Mouse (Mus musculus) layer of hippocampus, adult 18-20 months (tissue): Measurements from ENCODE around the gene Olfr101. TPM values are rescaled to one million over a fixed set of nuclear protein-coding genes. Genes with fewer than 3 reads are reported as not detected.

Experiments
- DNase-seq, 2 experiments: peaks; one replicate each; pipeline ENCODE4 v3.0.0; 2022; ENCODE audit warnings: low spot score in 2 of 2
- long read RNA-seq: library from polyadenylated mRNA; stranded (forward); transcript quantifications from one replicate; pipeline ENCODE4 v2.0.0, GENCODE M21; 2021
- total RNA-seq, 2 experiments: library from RNA; stranded (reverse); gene quantifications; 2 replicates each; pipeline ENCODE4 v1.2.3; 2021

Olfr101 gene
- total RNA-seq: not detected
- long read RNA-seq: 0 reads

DNA sequence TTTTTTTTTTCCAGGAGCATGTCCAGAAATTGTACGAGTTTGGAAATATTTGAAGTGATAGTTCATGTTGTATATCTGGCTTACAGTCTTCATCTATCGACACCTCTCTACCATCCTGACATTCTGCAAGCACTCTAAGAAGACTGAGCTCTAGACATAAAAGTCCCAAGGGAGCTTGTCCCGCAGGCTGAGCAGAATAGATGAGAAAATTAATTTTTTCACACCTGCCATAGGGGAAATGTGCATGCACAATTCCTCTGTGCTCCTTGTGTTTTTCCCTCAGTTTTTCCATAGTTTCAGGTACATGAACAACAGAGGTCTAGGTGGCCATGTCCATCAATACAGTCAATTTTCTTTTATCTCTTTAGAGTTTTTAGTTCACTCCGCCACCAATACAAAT, at the start of gene Olfr101:
TSS of gene Olfr101 (minus strand) at position 101 of the 400 bp plus-strand sequence.
- DNase-seq: no peak

DNA sequence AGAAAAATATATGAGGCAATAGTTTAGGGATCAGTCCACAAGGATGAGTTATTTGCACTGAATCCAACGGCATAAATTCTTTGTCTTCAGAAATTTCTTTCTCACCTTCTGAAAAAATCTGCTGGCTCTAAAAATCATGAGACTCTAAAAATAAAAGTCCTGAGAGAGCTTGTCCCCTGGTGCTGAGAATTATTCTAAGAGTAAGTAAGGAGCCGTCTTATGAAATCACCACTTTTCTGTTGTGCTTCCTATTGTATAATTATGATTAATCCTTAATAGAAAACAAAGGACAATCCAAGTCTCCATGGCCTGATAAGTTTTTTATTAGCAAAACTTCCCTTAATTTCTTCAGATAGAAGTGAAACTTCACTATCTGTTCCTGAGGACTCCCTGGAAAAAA, 35.5 kb upstream of the Olfr101 start, which contains the start of gene Olfr103:
TSS of gene Olfr103 (minus strand) at position 101 of the 400 bp plus-strand sequence.
- DNase-seq: no peak

DNA sequence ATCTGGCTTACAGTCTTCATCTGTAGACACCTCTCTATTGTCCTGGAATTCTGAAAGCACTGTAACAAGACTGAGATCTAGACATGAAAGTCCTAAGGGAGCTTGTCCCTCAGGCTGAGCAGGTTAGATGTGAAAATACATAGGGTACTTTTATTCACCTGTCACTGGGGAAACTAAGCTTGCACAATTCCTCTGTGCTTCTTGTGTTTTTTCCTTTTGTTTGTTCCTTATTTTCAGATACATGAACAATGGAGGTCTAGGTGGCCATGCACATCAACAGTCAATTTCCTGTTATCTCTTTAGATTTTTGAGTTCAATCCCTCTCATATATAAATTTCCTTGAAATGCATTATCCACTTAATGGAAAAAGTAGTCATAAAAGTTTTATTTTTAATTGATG, 12.8 kb upstream of the Olfr101 start, which contains the start of gene Olfr102:
TSS of gene Olfr102 (minus strand) at position 101 of the 400 bp plus-strand sequence.
- no peak for DNase-seq

DNA sequence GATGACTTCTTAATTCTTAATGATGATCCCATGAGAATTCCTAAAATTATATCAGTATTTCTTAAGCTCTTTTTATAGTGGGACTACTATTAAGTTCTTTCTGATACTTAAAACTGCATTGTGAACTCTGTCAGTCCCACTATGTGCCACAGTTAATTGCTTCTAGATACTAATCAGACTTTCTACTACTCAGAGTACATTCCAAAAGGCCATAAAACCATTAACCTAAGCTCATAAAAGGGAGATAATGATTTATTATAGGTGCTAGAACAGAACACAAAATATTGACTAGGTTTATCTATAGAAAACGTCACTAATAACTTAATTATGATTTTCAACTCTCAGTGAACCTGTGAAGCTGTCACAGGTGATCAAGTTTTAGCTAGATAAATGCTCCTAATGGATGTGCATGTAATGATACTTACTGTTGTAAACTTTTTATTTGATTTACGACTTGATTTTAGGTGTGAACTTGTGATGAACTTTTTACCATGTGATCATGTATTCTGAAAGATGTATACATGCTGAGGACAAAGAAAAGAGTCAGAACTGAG, 6.1 kb upstream of the Olfr101 start:
- no peak for DNase-seq

DNA sequence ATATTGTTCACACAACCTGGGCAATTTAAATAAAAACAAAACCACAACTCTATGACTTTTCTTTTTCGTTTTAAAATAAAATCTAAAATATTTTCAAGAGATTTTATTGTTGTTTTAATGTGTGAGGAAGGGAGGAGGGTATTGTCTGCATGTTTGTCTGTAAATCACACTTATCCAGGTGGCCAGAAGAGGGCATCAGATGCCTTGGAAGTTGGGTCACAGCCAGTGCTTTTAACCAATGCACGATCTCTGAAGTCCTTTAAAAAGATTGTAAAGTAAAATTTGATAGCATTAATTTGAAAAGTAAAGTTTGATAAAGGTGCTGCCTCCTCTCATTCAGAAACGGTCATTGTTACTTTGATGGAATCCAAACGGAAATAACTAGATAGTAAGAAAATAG, 4.4 kb upstream of the Olfr101 start:
- DNase-seq: no peak

DNA sequence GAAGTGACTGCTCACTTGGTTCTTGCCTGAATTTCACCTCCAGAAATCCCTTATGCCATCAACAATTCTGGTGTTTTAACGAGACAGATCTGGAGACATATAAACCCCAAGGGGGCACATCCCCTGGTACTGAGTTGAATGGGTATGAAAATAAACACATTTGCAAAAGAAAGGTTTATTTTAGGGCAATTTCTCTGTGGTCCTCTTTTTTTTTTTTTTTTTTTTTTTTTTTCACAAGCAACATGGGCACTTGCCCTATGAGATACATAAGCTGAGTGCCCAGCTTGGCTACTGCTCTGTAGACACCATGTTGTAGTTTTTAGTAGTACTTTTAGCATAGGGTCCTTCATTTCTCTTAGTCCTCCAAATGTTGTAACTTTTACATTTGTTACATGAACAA, 20.8 kb downstream of the Olfr101 start, which contains the start of gene Olfr99:
TSS of gene Olfr99 (minus strand) at position 101 of the 400 bp plus-strand sequence.
- DNase-seq: no peak

DNA sequence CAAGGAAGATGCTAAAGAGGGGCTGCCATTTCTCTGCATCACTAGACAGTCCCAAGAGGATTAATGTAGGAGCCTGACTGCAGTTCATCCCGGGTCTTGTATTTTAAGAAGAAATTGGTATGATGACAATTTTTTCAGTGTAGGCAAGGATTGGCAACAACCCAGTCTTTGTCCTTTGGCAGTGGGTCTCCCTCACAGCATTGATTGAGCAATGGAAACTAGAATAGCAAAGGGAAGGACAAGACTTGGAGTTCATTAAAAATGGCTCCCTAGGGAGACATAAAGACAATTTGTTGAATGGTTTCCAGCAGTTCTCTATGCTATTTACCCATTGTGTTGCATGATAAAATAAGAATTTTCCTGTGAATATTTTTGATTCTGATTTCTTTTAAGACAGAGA, 23.8 kb downstream of the Olfr101 start:
- no peak for DNase-seq

DNA sequence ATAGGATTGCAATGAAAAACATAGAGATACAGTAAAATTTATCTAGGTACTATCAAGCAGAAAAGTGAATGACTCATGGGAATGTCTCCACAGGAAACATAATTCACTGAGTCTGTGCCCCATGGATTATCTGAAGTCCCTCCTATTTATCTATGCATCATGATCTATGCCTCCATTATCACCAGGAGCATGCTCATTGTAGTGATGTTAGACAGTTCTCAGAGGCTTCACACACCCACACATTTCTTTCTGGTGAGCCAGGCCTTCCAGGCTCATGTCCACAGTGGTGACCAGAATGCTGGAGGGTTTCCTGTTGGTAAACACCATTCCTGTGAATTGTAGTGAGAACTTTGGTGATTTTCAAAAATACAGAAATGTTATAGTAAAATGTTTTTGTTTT, 27.5 kb downstream of the Olfr101 start:
- DNase-seq: no peak

DNA sequence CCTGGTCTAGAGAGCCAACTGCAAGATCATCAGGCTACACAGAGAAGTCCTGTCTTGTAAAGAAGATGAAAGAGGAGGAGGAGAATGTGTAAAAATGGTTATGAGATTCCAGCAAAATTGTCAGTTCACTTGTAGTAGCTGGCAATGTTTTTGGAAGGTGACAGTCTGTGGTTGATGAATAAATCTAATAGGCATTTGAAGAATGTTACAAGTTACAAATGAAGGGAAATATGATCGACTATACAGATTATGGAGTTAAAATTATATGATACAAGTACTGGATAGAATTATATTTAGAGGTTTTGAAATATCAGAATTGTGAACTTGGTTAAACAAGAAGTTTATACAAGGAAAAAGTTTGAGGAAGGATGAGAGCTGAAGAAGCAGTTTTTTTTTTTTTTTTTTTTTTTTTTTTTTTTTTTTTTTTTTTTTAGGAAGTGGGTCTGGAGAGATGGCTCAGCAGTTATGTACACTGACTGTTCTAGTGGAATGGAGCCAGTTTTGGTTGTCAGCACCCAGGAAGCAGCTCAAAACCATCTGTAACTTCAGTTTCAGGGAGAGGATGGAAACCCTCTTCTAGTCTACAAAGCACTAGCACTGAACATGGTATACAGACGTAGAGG, 28.4 kb downstream of the Olfr101 start:
- no peak for DNase-seq

DNA sequence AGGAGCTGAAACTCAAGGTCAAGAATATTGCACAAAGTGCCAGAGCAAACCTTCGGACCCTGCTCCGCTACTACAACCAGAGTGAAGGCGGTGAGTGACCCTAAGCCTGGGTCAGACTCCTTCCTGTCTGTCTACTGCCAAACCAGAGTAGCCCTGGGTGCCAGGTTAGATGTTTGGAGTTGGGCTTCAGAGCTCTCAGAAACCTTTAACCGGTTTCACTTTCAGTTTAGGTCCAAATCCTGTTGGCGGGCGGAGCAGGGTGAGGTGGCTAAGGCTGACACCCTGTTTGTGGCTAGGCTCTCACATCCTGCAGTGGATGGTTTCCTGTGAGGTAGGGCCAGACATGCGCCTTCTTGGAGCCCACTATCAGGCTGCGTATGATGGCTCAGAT, 33.4 kb downstream of the Olfr101 start:
- no peak for DNase-seq

DNA sequence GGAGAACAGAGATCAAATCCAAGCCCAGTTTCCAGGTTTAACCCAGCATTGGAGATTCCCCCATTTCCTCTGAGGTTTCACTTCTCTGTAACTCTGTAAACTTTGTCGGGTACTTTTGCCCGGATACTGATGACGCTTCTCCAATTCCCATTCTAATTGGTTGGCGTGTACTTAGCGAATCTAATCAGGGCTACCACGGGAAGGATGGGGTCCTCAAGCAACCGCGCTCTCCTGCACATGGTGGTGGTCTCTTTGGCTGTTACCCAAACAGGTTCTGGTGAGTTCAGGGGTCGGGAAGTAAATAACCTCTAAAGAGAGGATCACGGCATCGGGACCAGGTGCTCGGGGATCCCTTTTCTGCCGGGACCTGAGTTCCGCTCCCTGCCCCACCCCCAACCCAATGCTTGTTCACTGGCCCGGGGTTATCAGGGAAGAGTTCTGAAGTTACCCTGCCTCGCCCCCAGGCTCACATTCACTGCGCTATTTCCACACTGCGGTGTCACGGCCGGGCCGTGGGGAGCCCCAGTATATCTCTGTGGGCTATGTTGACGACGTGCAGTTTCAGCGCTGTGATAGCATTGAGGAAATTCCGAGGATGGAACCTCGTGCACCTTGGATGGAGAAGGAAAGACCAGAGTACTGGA, 33.9 kb downstream of the Olfr101 start, which contains the start of gene H2-M3:
TSS of gene H2-M3 (plus strand) at position 163 of the 644 bp plus-strand sequence.
- peak; percentile 81 to 97 for DNase-seq

DNA sequence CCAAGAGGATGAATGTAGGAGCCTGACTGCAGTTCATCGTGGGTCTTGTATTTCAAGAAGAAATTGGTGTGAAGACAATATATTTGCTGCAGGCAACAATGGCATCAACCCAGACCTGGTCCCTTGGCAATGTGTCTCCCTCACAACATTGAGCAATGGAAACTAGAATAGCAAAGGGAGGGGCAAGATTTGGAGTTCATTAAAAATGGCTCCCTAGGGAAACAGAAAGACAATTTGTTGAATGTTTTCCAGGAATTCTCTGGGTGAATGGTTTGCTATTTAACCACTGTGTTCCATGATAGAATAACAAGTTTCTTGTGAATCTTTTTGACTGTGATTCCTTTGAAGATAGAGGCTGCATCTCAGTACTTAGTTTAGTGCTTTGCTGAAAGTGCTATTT, 40.5 kb downstream of the Olfr101 start, which contains the start of gene Olfr98:
TSS of gene Olfr98 (minus strand) at position 124 of the 400 bp plus-strand sequence.
- DNase-seq: no peak

DNA sequence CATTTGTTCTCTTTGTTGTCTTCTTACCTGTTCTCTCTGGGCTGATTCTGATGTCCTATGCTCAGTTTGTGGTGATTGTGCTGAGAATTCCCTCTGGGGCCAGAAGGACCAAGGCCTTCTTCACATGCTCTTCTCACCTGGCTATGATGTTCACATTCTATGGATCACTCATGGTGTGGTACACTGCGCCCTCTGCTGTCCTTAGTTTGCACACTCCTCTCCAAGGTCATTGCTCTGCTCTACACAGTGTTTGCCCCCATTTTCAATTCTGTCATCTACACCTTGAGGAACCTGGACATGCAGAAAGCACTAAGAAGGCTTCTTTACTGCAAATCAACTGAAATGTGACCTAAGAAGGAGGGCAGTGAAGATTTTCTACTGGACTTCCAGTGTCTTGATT, 53.6 kb downstream of the Olfr101 start:
- DNase-seq: peak in 1 of 2 experiments; percentile 3

DNA sequence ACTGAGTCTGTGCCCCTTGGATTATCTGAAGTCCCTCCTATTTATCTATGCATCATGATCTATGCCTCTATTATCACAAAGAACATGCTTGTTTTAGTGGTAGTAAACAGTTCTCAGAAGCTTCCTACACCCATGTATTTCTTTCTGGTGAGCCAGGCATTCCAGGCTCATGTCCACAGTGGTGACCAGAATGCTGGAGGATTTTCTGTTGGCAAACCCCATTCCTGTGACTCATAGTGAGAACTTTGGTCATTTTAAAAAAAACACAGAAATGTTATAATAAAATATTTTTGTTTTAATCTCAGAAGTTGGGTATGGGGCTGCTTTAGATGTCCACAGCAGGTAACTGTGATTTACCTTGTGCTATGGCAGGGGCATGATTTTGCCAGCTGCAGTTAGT, 54.7 kb downstream of the Olfr101 start:
- DNase-seq: no peak

Other genes with a start within 250 kb of the Olfr101 start
- not detected for gene Olfr90, start 215.8 kb downstream of the Olfr101 start, total RNA-seq
- gene Olfr91, start 206.0 kb downstream of the Olfr101 start, total RNA-seq: not detected
- not detected for gene Olfr92, start 184.2 kb downstream of the Olfr101 start, total RNA-seq
- not detected for gene Olfr93, start 142.8 kb downstream of the Olfr101 start, total RNA-seq
- gene Ubd, start 110.4 kb downstream of the Olfr101 start, total RNA-seq: not detected
- gene Olfr94, start 103.3 kb downstream of the Olfr101 start, total RNA-seq: not detected
- not detected for gene Olfr95, start 91.2 kb downstream of the Olfr101 start, total RNA-seq
- not detected for gene Olfr96, start 84.2 kb downstream of the Olfr101 start, total RNA-seq
- not detected for gene Olfr97, start 67.0 kb downstream of the Olfr101 start, total RNA-seq
- gene Olfr98, start 40.6 kb downstream of the Olfr101 start, total RNA-seq: not detected
- gene H2-M3, start 34.1 kb downstream of the Olfr101 start, total RNA-seq: 1 to 10 TPM; 2.6 to 2.8 TPM
- gene Olfr99, start 20.9 kb downstream of the Olfr101 start, total RNA-seq: not detected
- not detected for gene Olfr102, start 12.7 kb upstream of the Olfr101 start, total RNA-seq
- not detected for gene Olfr103, start 35.4 kb upstream of the Olfr101 start, total RNA-seq
- not detected for gene Olfr104-ps, start 55.3 kb upstream of the Olfr101 start, total RNA-seq
- gene Olfr105-ps, start 74.7 kb upstream of the Olfr101 start, total RNA-seq: not detected
- gene Olfr106-ps, start 86.1 kb upstream of the Olfr101 start, total RNA-seq: not detected
- gene Olfr107, start 94.9 kb upstream of the Olfr101 start, total RNA-seq: not detected
- gene Olfr108, start 141.2 kb upstream of the Olfr101 start, total RNA-seq: not detected
- gene Olfr109, start 154.6 kb upstream of the Olfr101 start, total RNA-seq: not detected
- not detected for gene H2-M2, start 179.2 kb upstream of the Olfr101 start, total RNA-seq
- gene Olfr110, start 188.2 kb upstream of the Olfr101 start, total RNA-seq: not detected
- not detected for gene Olfr111, start 203.7 kb upstream of the Olfr101 start, total RNA-seq